Mouse (Mus musculus) cortical plate, adult 2 months (tissue): ENCODE results near the gene Lsm11.

ENCODE experiments used
- CTCF ChIP-seq: fragments of 200-500 bp; IDR thresholded peaks from 2 replicates; pipeline ENCODE4 v1.5.1; 2011; ENCODE audit warnings: mild to moderate bottlenecking, control low read depth, low read length; ENCODE audit not compliant: insufficient read depth; ENCODE audit errors: extremely low read depth
- POLR2A ChIP-seq: fragments of 200-500 bp; IDR thresholded peaks from 2 replicates; pipeline ENCODE4 v1.6.1; 2011; ENCODE audit warnings: mild to moderate bottlenecking, low read length, control low read depth; ENCODE audit not compliant: insufficient read depth; ENCODE audit errors: extremely low read depth

DNA sequence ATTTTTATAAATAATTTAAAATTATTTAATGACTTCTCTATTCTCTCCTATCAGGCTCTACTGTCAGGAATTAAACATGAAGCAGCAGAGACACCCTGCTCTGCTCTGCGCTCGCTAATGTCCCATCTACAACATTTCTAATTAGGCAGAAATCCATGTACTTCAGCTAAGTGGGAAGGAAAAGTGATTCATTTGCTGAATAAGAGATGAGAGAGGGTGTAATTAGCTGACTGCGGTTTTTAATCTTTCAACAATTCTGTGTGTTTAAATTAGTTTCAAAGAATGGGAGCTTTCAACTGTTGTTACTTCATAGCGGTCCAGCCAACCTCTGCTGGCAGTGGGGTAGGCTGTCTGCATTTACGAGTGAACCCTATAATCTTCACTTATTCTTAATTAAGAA, 34.0 kb downstream of the Lsm11 start:
- TF ChIP-seq POLR2A = no peak
- TF ChIP-seq CTCF = no peak
